Mouse (Mus musculus): ENCODE measurements at regions not wholly inside any gene's neighbourhood (a gene's known extent, or its start where the extent isn't known, plus 50 kb on each side); places are given as distances from the start of the nearest gene placed in this dataset.

DNA sequence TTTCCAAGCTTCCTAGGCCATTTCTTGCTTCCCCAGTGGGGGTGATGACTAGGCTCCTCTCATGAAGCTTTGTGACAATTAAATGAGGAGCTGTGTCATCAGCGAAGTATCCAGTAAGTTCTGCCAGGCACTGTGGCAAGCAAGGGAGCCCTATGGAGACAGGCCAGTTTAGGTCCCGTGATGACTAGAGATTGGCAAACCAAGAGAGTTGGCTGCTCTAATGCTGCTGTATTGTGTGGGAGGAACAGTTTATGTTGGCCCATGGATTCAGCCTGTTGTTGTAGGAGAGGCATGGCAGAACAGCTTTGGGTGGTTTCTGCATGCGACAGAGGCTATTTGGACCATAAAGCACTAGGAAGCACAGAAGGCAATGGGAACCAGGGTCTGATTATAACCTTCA, 86.4 kb upstream of the Zfp618 start:
- WGBS: 79% methylated on average over 3 of the region's 3 CpGs
- DNase-seq (ENCODE audit: low read depth, low spot score): no peak

DNA sequence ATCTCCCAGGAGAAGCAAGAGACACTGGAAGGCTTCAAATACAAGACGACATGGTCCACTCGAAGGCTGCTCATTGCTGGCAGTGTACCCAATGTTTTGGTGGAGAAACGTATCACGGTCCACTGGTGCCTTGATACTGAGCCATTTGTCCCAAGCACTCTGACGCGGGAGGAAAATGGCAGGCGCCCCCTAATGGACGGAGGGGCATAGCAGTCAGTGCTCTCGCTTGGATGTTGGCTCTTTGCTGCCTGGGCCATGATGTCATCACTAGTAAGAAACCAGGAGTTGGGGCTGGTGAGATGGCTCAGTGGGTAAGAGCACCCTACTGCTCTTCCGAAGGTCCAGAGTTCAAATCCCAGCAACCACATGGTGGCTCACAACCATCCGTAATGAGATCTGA, 83.5 kb upstream of the Zfp618 start:
- DNase-seq (ENCODE audit: low read depth, low spot score): no peak
- 77% methylated on average over 11 of the region's 11 CpGs for WGBS

DNA sequence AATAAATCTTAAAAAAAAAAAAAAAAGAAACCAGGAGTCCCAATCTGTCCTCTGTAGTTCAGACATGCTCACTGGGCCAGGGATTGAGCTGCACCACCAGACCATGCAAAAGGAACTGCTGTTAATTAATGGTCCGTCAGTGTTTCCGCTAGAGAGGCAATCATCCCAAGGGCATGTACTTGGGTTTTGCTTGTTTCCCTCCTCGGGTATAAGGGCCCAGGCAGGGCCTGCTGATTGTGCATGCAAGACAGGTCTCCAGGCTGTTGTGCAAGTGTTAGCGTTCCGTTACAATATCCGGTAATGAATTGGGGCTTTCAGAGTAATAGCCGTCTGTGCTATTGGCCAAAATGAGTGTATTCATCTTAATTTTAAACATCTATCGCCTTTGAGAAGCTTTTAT, 83.1 kb upstream of the Zfp618 start:
- no peak for DNase-seq (ENCODE audit: low read depth, low spot score)
- WGBS: 87% methylated on average over 8 of the region's 8 CpGs

GRCm38 (mm10) chr4:62888736-62889135, 76.6 kb upstream of the Zfp618 start:
- 71% methylated on average over 7 of the region's 7 CpGs for WGBS
- DNase-seq (ENCODE audit: low read depth, low spot score): no peak

DNA sequence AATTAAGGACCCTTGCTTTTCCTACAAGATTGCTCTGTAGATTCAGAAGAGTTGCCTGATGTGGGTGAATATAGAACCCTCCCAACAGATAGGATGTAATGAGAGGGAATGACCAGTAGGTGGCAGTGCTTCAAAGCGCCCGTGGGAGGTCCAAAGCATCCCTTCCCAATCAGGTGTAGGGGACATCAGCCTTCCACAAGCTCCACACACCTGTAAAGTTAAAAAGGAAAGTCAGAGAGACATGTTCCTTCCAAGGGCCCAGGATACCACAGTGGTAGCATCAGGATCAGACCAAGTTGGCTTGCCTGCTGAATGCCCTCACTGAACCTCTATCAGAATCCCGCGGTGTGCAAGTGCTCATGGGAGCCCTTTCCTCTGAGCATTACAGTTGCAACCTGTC, 75.7 kb upstream of the Zfp618 start:
- DNase-seq (ENCODE audit: low read depth, low spot score): no peak
- 42% methylated on average over 4 of the region's 4 CpGs for WGBS

- WGBS: 47% methylated on average over 21 of the region's 21 CpGs
- DNase-seq (ENCODE audit: low read depth, low spot score): no peak
Measured at GRCm38 (mm10) chr4:62890588-62891580, 74.5 kb upstream of the Zfp618 start.

GRCm38 (mm10) chr4:62912891-62913290, 52.5 kb upstream of the Zfp618 start:
- WGBS: 47% methylated on average over 4 of the region's 4 CpGs
- DNase-seq (ENCODE audit: low read depth, low spot score): no peak

All from large intestine, adult 2 months (tissue).